Mouse (Mus musculus) c-Kit-positive CD71-positive TER-119-negative erythroid progenitor cells, embryonic 14.5 days (primary cell): ENCODE measurements at regions not wholly inside any gene's neighbourhood (a gene's known extent, or its start where the extent isn't known, plus 50 kb on each side); places are given as distances from the start of the nearest gene placed in this dataset.

Experiments
- DNase-seq: peaks from one replicate; pipeline ENCODE4 v3.0.0-alpha.2; 2013; ENCODE audit warnings: low read depth

DNA sequence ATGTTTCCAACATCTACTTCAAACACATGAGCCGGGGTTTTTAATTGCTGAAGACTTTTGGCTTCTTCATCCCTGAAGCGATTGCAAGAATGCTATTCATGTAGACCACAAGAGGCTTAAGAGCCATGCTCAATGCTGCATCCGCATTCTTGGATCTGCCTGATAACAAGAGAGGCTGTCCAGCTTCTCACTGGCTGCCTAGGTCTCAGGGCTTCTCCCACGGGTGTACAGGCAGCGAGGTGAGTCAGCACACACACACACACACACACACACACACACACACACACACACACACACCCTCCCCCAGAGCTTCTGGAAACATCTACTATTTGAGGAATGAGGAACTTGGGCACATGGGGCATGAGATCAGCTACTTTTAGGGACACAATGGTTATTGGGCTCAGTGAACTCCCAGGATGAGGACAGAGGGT lies 261.1 kb downstream of the Tgfb2 start:
- DNase-seq: no peak

DNA sequence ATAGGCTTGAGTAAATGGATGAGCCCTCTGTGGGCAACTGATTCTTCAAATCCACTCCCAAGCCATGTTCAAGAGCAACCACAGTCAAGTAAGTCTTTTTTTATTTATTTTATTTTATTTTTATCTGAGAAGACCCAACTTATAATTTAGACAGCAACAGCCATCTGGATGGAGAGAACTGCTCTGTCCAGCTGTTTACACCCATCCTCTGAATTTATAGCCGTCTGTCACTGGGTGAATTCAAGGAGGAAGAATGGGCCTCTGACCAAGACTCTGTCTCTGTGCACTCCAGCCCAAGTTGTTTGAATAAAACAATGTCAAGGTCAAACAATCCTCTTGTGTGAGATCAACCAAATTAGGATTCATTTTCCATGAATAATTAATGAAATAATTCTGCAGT lies 263.6 kb downstream of the Tgfb2 start:
- no peak for DNase-seq

DNA sequence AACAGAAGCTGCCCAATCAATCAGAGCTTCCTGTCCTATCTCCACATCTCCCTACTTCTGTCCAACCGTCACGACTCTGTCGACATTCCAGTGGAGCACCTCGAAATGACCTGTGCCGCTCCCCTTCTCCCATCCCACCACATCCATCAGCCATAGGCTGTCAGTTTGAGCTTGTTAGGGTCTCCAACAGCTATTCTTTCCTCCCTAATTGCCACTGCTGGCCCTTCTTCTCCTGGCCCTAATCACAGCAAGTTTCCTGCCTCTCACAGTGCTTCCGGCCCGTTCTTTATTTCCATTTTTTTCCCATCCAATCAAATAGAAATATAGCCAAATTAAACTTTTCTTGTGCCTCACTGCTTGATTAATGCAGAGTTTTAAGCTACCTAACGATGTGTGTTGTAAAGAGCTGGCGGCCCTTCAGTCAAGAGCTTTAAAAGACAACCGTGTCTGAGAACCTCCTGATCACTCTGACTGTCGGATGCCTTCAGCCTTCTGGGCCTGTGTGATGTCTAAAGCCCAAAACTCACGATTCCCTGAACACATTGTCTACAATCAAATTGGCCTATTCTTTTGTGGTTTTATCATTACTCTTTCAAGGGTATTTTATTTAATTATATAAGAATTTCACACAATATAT lies 270.3 kb downstream of the Tgfb2 start:
- no peak for DNase-seq

DNA sequence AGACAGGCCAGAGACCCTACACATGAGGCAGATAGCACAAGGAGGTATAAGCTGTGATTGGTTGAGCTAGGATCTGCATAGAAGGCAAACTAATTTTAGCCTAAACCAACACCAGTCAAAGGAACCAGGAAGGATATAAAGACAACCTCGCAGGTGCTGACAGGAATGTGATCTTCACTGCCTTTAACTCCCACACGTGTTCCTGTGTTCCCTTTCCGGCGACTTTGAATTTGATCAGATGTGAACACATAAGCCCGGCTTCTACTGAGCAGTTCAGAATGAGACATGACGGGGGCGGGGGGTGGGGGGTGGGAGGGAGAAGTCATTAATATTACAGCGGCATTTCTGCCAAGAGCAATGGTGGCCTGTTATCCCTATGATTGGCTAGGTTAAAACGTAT lies 271.0 kb downstream of the Tgfb2 start:
- DNase-seq: no peak

DNA sequence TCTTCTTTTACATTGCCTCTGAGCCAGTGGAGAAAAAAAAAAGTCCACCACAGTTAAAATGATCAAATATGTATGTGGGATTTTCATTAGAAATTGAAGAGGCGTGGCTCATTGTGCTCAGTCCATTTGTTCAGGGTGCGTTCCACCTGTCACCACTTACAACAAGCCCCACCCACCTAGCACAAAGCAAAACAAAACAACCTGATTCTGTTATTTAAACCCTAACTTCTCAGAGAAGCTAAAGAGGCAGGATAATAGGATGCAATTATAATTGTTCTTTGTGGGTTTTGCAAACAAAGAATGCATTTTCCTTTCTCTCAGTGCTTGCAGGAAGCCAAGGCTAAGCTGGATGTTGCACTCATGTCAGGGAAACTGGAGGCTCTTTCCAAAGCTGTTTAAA lies 271.8 kb downstream of the Tgfb2 start:
- DNase-seq: no peak

DNA sequence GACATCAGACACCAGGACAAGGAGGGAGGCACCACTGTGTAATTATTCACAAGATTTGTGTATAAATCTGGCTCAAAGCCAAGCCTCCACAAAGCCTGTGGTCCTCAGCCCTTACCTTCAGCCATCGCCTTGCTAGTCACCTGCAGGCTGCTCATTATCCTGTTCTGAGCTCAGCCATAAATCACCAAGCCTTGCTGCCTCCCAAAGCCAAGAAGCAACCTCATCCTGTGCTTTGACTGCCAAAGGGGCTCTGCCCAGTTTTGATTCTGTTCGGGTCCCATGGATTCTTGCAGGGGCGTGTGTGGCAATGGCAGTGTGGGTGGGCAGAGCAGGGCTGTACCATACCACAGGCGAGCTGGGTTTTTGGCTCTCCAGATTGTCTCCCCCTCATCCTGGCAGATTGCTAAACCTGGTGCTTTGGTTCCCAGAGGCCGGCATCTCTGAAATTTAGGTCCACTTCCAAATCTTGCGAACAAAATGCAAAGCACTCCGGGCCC lies 272.6 kb downstream of the Tgfb2 start:
- DNase-seq: no peak

DNA sequence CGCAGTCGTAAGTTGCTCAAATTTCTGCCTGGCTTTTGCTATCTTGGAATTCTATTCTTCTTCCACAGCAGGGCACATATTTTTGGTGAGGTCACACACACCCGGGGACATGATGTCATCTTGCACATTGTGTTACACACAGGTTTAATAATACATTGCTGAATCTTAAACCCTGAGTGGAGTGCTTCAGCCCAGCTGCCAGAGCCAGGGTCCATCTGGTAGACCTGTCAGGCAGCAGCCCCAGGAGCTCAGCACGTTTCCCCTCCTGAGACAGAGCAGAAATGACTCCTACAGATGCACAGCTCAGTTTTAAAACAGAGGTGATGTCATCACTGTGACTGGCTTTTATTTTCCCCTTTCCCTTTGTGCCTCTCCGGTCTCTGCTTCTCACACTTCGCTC lies 280.4 kb downstream of the Tgfb2 start:
- no peak for DNase-seq

DNA sequence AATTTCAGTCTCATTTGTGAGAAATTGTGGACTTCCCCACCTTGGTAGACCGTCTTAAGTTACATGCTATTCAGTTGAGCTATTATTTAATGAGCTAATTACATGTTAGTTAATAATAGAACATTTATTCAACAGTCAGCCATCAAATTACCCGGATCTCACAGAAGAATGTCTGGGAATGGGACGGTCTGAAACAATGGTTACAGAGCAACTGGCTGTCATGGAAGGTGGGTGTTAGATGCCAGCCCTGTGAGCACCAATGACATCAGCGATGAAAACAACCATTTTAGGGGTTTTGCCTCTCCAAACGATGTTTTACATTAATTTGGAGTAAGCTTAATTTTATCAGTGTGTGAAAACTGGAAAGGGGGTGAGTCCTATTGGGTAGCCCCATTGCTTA lies 281.7 kb downstream of the Tgfb2 start:
- no peak for DNase-seq

DNA sequence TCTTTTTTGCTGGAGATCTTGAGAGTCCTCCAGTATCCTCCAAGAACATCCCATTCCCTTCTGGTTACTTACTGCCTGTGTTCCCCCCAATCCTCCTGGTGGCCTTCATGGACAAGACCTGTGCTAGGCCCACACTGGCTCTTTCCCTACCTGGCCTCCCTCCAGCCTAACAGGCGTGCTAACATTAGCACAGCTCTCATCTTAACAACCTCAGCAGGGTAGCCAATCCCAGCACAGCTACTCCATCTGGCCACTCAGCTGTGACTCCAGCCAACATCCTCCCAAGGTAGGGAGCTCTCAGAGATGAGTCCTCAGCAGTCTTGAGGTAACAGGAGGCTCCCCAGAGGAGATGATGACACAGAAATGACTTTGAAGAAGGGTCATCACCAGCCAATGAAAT lies 288.7 kb downstream of the Tgfb2 start:
- no peak for DNase-seq

DNA sequence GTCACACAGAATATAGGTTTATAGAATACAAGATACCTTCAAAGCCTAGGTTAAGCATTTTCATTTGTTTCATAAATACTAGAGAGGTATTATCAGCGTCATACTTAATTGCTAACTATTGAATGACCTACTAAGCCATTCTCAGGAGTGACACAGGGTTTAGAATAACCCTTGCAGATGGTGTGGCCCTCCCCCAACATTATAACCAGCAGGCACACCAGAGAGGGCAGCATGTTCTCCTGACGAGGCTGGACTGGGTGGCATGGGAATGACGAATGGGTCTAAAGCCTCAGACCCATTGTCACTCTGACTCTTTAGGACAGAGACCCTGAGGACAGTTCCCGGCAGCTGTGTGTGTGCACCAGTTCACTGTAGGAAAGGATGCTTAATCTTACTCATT lies 290.5 kb downstream of the Tgfb2 start:
- no peak for DNase-seq

DNA sequence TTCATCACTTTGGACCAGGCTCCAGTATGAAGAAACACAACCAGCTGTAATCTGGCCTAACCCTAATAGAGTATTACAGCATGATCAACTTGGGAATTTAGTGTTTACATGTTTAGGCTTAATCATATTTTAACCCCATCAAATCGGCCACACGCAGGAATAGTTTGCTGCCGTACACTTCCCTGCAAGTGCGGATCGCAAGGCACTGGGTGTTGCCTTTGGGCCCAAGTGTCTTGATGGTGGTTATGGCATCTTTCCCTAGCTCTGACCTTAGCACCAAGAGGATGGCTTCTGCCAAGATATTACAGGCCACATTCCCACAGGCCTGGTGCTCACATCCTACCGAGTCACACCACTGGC lies 291.9 kb downstream of the Tgfb2 start:
- DNase-seq: no peak

DNA sequence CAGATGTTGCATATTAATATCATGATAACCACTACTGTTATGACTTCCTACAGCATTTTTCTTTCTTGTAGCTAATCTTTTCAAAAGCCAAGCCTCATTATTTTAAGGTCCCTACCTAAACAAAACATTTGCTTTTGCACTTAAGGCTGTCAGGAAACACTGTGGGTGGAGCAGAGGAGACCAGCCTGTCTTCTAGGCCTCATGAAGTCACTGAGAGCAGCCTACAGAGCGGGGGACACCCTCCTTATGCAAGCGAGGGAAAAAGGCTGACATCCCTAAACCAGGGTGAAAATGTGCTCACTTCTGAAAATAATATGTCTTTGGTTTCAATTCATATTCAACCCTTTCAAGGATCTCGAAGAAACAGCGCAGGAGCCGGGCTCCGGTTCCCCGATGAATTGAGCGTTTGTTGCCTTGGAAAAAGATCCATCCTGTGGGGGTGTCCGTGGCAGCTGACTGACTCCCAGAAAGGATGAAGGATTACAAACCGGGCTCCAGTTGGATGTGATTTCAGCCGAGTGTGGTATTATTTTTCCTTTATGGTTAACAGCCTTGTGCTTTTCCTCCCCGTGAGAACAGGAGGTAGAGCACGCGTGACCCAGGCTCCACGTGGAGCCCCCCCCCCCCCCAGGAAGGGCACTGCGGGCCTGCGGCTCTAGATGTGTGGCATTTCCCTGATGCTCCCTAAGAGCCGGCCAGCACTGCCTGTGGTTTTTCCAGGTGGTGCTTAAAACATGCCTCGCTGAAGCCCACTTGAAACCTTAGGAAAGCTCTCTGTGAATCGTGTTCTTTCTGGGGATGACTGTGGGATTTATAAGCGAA lies 292.5 kb downstream of the Tgfb2 start:
- DNase-seq: no peak

DNA sequence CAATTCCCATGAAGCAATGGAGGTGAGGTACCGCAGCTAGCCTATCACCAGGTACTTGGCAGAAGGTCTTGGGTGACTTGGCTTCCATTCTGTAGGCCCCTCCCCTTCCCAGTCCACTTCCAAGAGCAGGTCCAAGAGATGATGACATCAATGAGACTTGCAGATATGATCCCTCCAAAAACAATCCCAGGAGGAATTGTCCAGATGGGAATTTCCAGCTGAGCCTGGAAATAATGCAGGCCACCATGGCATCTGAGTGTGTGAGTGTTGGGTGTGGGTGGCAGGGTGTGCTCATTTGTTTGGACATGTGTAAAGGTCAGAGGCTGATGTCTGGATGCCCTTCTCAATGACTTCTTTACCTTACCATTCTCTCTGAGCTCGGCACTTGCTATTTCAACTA lies 293.5 kb downstream of the Tgfb2 start:
- no peak for DNase-seq

DNA sequence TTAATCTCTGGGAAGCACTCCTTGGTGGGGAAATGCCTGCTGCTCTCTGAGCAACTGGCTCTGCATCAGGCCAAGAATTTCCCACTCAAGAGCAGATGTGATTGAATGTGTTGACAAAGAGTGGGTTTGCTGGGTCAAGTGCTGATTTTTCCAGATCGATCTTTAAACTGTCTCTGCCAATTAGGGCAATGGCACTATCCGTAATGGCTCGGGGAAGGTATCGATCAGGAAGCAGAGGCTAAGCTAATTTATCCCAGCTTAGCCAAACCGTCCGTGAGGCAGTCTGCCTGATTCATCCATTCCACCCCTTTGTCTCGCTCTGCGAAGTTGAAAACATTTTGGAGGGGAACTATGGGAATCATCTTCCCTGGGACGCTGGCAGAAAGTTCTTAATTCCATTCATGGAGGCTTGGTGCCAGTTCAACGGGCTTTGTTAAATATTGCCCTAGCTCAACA lies 291.9 kb upstream of the Lyplal1 start:
- DNase-seq: no peak

DNA sequence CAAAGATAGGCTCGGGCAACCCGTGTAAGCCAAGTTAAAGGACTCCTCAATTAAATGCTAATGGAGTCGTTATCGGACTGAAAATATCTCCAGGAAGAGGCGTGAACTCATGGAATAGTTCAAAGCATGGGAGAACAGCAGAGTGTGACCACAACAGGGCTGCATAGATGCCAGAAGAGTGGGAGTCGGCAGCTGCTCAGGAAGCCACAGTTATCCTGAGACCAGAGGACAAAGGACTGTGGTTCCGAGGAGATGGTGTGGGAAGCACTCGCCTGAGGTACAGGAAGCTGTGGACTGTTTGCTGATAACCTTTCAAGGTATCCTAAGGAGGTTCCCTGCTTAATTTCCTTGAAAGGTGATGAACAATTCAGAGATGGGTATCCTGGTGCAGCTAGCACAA lies 290.5 kb upstream of the Lyplal1 start:
- no peak for DNase-seq

DNA sequence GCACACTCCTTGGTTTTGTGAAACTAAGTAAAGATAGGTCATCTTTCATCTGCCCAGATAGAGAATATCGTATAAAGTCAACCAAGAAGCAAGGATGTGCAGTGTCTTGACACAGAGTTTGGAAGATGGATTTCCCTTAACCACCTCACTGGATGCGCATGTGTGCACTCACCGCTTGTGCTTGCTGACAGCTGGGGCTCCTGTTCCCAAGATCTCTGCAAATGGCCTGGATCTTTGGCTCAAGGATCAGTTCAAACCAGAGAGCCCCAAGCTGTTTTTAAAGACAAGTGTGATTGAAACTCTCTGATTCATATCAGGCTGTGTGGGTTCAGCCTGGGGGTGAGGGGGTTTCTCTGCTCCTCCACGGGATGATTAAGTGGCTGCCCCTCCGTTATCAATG lies 288.6 kb upstream of the Lyplal1 start:
- no peak for DNase-seq

DNA sequence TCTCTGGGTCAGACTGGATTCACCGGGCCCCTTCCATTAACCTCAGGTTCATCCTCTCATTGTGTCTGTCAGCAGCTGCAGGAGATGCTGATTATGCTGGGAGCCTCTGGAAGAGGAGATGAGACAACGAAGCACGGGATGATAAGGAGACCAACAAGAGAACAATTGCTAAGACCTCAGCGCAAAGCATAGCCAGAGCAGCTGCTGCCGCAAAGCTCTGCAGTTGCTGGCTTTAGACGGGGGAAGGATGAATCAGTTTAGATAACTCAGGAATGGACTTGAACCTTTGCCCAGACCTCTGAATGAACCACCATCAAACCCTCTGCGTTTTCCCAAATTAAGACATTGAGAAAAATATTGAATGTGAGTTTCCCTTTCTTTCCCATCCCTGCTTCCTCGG lies 282.7 kb upstream of the Lyplal1 start:
- DNase-seq: no peak

DNA sequence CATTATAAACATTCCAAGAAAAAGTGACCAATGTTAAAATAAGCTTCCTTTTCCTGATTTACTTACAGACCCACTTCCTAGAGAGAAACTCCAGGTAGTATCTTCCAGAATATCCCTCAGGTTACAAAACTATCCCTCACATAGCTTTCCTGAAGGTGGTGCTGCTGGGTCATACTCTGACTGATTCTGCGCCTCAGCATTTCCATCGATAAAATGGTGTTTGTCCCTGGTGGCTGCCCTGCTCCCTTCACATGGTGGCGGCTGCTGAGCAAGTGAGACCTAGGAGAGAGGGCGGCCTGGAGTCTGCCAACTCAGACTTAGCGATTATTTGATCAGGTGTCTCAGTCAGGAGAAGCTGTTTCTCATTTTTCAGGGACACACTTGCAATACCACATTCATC lies 275.9 kb upstream of the Lyplal1 start:
- DNase-seq: no peak

DNA sequence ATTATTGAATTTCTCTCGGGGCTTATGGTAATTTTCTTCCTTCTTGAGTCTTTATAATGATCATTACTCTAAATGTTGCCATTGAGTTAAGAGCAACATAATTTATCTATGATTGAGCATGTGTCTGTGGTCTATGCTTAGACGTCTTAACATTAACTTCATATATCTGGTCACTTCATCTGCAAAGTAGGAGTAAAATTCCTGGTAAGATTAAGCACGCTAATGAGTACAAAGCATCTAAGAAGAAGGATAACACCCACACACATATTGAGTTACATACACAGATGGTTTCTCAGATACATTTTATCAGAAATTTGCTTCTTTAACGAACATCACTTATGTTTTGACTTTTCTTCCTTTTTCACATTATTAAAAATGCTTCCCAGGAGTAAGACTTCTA lies 267.3 kb upstream of the Lyplal1 start:
- no peak for DNase-seq

DNA sequence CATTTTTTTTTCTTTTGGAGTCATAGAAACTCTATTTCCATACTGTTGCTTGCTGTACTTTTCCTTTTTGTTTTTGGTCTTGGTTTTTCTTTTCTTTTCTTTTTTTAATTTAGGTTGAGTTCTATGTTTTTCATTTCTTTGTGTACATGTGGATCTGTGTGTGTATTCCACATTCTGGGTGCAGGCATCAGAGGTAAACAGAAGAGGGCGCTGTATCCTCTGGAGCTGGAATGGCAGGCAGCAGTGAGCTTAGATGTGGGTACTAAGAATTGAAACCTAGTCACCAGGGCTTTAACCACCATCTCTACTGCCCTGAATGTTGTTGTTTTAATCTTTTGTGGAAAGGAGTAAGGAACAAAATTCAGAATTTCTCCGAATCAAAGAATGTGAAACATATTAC lies 266.3 kb upstream of the Lyplal1 start:
- DNase-seq: no peak

DNA sequence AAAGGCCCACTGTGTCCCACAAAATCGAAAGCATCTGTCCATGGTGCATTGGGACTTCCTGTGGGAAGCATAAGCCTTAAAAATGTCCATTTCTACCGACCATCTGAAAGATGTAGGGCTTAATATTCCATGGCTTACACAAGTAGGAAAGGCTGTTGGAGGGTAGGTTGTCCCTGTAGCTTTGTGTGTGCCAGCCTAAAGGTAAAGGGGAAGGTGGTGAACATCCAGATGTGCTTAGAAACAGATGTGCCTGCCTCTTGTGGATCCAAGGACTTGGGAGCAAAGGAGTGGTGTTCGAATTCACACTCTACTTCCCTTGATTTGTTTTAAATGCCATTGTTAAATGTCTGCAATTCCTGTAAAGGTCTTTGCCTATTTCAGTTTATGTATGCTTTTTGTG lies 265.9 kb upstream of the Lyplal1 start:
- DNase-seq: no peak

DNA sequence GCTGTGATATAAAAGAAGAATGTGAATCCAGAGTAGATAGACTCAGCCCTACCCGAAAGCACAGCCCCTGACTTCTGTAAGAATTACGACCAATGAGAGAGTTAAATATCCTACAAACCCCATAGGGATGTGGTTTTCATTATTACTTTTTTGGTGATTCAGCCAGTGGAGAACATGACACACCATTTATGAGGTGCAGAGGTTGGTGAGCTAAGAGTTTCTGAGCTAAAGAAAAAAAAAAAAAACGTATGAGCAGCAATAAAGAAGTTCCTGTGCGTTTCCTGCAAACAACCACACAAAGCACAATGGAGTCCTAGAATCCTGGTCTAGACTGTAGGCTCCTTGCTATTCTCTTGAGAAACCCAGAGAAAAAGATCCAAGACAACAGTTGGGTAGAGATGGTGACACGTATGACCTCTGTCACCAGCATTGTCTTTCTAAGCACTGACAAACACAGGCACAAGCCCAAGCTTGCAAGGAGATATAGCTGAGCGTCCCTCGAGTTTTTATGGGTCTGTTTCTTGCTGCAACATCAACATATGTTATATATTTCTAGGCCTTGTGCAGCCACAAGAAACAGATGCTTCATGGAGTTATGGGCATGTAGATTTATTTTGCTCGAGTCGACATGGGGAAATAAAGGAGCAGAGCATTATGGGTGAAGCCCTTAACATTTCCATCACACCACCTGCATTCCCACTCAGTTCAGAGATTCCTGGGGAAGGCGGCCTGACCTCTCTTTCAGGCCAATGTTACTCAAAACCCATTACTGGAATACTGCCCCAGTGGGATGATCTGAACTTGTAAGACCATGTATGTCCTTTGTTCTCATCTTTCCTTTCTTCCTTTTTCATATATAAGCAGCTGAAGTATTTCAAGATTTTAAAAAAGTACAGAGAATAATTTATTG lies 263.1 kb upstream of the Lyplal1 start:
- DNase-seq: no peak
